Mouse (Mus musculus) liver, embryonic 14.5 days (tissue): Measurements from ENCODE around the gene Trim54. TPM values are rescaled to one million over a fixed set of nuclear protein-coding genes. Genes with fewer than 3 reads are reported as not detected.

Experiments
- ATAC-seq: fragments of 200-750 bp; cut with Nextera tagmentation; 2 replicates; pipeline ENCODE4 v1.8.0; 2017; ENCODE audit warnings: moderate number of reproducible peaks, mild to moderate bottlenecking, moderate library complexity; ENCODE audit not compliant: insufficient read depth
- DNase-seq, 3 experiments: peaks; one replicate each; pipeline ENCODE4 v3.0.0-alpha.2; 2012 to 2013; ENCODE audit warnings: low read depth in 3 of 3, low spot score in 3 of 3
- H3K27ac ChIP-seq: fragments of 300-500 bp; sonication (generic); 2 replicates; pipeline ENCODE4 v1.5.1; 2014; ENCODE audit warnings: moderate library complexity, mild to moderate bottlenecking, control low read depth, inconsistent platforms
- H3K27me3 ChIP-seq: fragments of 300-500 bp; sonication (generic); 2 replicates; pipeline ENCODE4 v1.6.1; 2014; ENCODE audit warnings: mild to moderate bottlenecking, low read length, moderate library complexity; ENCODE audit not compliant: control insufficient read depth, insufficient read depth
- H3K36me3 ChIP-seq: fragments of 300-500 bp; sonication (generic); replicated peaks from 2 replicates; pipeline ENCODE4 v1.6.1; 2014; ENCODE audit warnings: low read depth; ENCODE audit not compliant: control insufficient read depth, insufficient read depth
- H3K4me1 ChIP-seq, 2 experiments: fragments of 200-500 bp in 1 of 2; fragments of 300-500 bp in 1 of 2; sonication (generic) in 1 of 2; replicated peaks; 2 replicates each; pipeline ENCODE4 v1.6.1; 2012 to 2014; ENCODE audit warnings: antibody characterized with exemption in 1 of 2, inconsistent platforms in 1 of 2, low read length in 1 of 2; ENCODE audit not compliant: control insufficient read depth in 2 of 2, insufficient read depth in 2 of 2
- H3K4me2 ChIP-seq: fragments of 300-500 bp; sonication (generic); 2 replicates; pipeline ENCODE4 v1.6.1; 2014; ENCODE audit warnings: low read depth, mild to moderate bottlenecking, control low read depth, moderate library complexity
- H3K4me3 ChIP-seq, 2 experiments: fragments of 200-500 bp in 1 of 2; fragments of 300-500 bp in 1 of 2; sonication (generic) in 1 of 2; 2 replicates each; pipeline ENCODE4 v1.5.1; 2012 to 2014; ENCODE audit warnings: low read depth in 2 of 2, low read length in 2 of 2, mild to moderate bottlenecking in 2 of 2, control low read depth in 1 of 2, inconsistent platforms in 1 of 2, moderate library complexity in 1 of 2; ENCODE audit not compliant: insufficient read depth in 1 of 2
- H3K9ac ChIP-seq: fragments of 300-500 bp; sonication (generic); replicated peaks from 2 replicates; pipeline ENCODE4 v1.6.1; 2014; ENCODE audit warnings: mild to moderate bottlenecking, control low read depth, moderate library complexity
- H3K9me3 ChIP-seq: fragments of 300-500 bp; sonication (generic); 2 replicates; pipeline ENCODE4 v1.6.1; 2016; ENCODE audit warnings: low read length, mixed read lengths; ENCODE audit not compliant: control insufficient read depth
- CTCF ChIP-seq: IDR thresholded peaks from 2 replicates; pipeline ENCODE4 v1.5.1; 2016; ENCODE audit warnings: antibody characterized with exemption, low read depth, control low read depth
- EP300 ChIP-seq: IDR thresholded peaks from 2 replicates; pipeline ENCODE4 v1.6.1; 2016; ENCODE audit warnings: antibody characterized with exemption, low read depth
- WGBS: fragments of 180-500 bp; shearing (Covaris S2); extraction: QIAGEN DNeasy Blood & Tissue Kit; methylation state at CpG from one replicate; pipeline ENCODE4 v1.1.7; 2014; ENCODE audit not compliant: insufficient replicate concordance; 5-methylcytosine and 5-hydroxymethylcytosine counted together
- polyA plus RNA-seq, 2 experiments: library from polyadenylated mRNA; depleted of rRNA in 1 of 2; stranded (reverse) in 1 of 2; unstranded in 1 of 2; fragments of >200 nt; fragmentation: Nextera tagmentation in 1 of 2; extraction: Ambion mirVana in 1 of 2; gene quantifications; 2 replicates each; pipeline versions ENCODE4 v1.2.1 to v1.2.3; 2012 to 2014

The Trim54 gene
- polyA plus RNA-seq, 2 experiments = not detected

DNA sequence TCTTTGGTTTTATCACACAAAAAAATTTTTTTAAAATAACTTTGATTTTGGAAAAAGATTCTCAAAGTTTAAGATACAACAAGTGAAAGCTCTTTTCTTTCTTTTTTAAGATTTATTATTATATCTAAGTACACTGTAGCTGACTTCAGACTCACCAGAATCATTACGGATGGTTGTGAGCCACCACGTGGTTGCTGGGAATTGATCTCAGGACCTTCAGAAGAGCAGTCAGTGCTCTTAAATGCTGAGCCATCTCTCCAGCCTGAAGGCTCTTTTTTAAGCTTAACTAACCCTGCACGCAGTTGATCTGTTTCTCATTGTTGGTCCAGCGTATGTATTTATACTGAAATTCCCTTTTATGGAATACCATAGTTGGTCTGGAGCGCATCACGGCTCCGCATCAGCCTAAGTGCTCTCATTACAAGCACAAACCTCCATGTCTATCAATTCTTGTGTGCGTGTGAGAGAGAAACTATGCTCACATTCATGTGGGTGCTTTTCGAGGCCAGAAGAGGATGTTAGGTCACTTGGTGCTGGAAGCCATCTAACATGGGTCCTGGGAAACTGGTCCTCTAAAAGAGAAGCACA, 64.8 kb downstream of the Trim54 start:
- peaks cover 24 to 27% of the 10 kb centered on the region in 2 experiments for H3K4me1 ChIP-seq

DNA sequence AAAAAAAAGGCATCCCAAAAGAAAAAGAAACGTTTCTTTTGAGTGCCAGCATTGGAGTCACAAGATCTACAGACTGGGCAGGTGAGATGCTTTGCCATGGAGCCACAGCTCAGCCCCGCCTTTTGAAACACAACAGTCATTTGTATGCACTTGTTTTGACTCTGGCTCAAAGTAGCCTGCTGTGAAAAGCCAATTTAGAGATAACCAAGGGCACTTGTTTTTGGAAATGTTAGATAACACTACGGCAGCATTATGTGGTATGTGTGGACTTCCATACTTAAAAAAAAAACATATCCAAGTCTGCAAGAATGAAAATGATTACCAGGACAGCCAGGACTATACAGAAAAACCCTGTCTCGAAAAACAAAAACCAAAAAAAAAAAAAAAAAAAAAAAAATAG, 67.2 kb downstream of the Trim54 start:
- peak; percentile 50 for ATAC-seq
- WGBS = 15% methylated on average over 4 of the region's 4 CpGs
- peaks cover 21 to 23% of the 10 kb centered on the region in 2 experiments for H3K4me1 ChIP-seq

More for the DNA sequence above, 64.8 kb downstream of the Trim54 start:
- H3K4me3 ChIP-seq = no peak overlapping the region; a peak in 1 of 4 replicates
- no peak overlapping the region for H3K27ac ChIP-seq
- 82% methylated on average over 9 of the region's 9 CpGs for WGBS
- peaks cover 2% of the 10 kb centered on the region; the same call in 1 of the 2 replicates for H3K36me3 ChIP-seq
- ATAC-seq (no peak), DNase-seq (no peak)
- no peak for TF ChIP-seq CTCF
- no peak for TF ChIP-seq EP300
- no peak overlapping the region for H3K9ac ChIP-seq
- H3K9me3 ChIP-seq = no peaks in the 10 kb centered on the region
- no peaks in the 10 kb centered on the region for H3K27me3 ChIP-seq
- peak overlapping the region; percentile 89 for H3K4me2 ChIP-seq

More for the DNA sequence above, 67.2 kb downstream of the Trim54 start:
- TF ChIP-seq CTCF (no peak), EP300 (peak; percentile 74)
- peak overlapping the region; percentile 42 for H3K4me2 ChIP-seq
- H3K9me3 ChIP-seq = no peaks in the 10 kb centered on the region
- H3K27me3 ChIP-seq = no peaks in the 10 kb centered on the region
- H3K4me3 ChIP-seq = no peak overlapping the region
- H3K27ac ChIP-seq = peak overlapping the region; percentile 76
- peaks cover 18% of the 10 kb centered on the region for H3K36me3 ChIP-seq
- DNase-seq = peak; percentile 67 to 68 (median 67)
- peak overlapping the region; percentile 28; the same call in 1 of the 2 replicates for H3K9ac ChIP-seq

Other genes with a start within 250 kb of the Trim54 start
- 21.8 and 26.1 TPM in 2 replicates for gene Tmem214, start 248.7 kb upstream of the Trim54 start, polyA plus RNA-seq (2012; rRNA removed)
- gene Tmem214, start 248.7 kb upstream of the Trim54 start, polyA plus RNA-seq (2014; fragmentation: Nextera tagmentation; extraction: Ambion mirVana) = 25.0 and 25.8 TPM in 2 replicates
- gene Agbl5, start 228.0 kb upstream of the Trim54 start, polyA plus RNA-seq (2012; rRNA removed) = 5.0 and 6.0 TPM in 2 replicates
- gene Agbl5, start 228.0 kb upstream of the Trim54 start, polyA plus RNA-seq (2014; fragmentation: Nextera tagmentation; extraction: Ambion mirVana) = 4.8 and 5.1 TPM in 2 replicates
- gene Ost4, start 208.9 kb upstream of the Trim54 start, polyA plus RNA-seq (2012; rRNA removed) = 142 and 216 TPM in 2 replicates
- 412 and 420 TPM in 2 replicates for gene Ost4, start 208.9 kb upstream of the Trim54 start, polyA plus RNA-seq (2014; fragmentation: Nextera tagmentation; extraction: Ambion mirVana)
- 18.4 and 22.2 TPM in 2 replicates for gene Emilin1, start 203.3 kb upstream of the Trim54 start, polyA plus RNA-seq (2012; rRNA removed)
- gene Emilin1, start 203.3 kb upstream of the Trim54 start, polyA plus RNA-seq (2014; fragmentation: Nextera tagmentation; extraction: Ambion mirVana) = 21.3 and 23.2 TPM in 2 replicates
- gene Khk, start 195.3 kb upstream of the Trim54 start, polyA plus RNA-seq (2012; rRNA removed) = 30.3 and 31.1 TPM in 2 replicates
- gene Khk, start 195.3 kb upstream of the Trim54 start, polyA plus RNA-seq (2014; fragmentation: Nextera tagmentation; extraction: Ambion mirVana) = 38.8 and 40.8 TPM in 2 replicates
- gene Cgref1, start 171.1 kb upstream of the Trim54 start, polyA plus RNA-seq (2012; rRNA removed) = 2.9 and 4.2 TPM in 2 replicates
- 5.1 and 5.4 TPM in 2 replicates for gene Cgref1, start 171.1 kb upstream of the Trim54 start, polyA plus RNA-seq (2014; fragmentation: Nextera tagmentation; extraction: Ambion mirVana)
- 89.2 and 95.2 TPM in 2 replicates for gene Preb, start 156.4 kb upstream of the Trim54 start, polyA plus RNA-seq (2012; rRNA removed)
- gene Preb, start 156.4 kb upstream of the Trim54 start, polyA plus RNA-seq (2014; fragmentation: Nextera tagmentation; extraction: Ambion mirVana) = 53.8 and 59.6 TPM in 2 replicates
- gene Tcf23, start 148.1 kb upstream of the Trim54 start, polyA plus RNA-seq (2012; rRNA removed) = 0.01 TPM in 2 replicates
- gene Tcf23, start 148.1 kb upstream of the Trim54 start, polyA plus RNA-seq (2014; fragmentation: Nextera tagmentation; extraction: Ambion mirVana) = 0.09 TPM in 1 of 2 replicates, not detected in the other
- gene Atraid, start 68.4 kb upstream of the Trim54 start, polyA plus RNA-seq (2012; rRNA removed) = 28.8 and 31.0 TPM in 2 replicates
- 50.4 and 53.2 TPM in 2 replicates for gene Atraid, start 68.4 kb upstream of the Trim54 start, polyA plus RNA-seq (2014; fragmentation: Nextera tagmentation; extraction: Ambion mirVana)
- gene Slc5a6, start 67.8 kb upstream of the Trim54 start, polyA plus RNA-seq (2012; rRNA removed) = 4.2 and 5.2 TPM in 2 replicates
- 2.2 and 2.3 TPM in 2 replicates for gene Slc5a6, start 67.8 kb upstream of the Trim54 start, polyA plus RNA-seq (2014; fragmentation: Nextera tagmentation; extraction: Ambion mirVana)
- gene Cad, start 61.9 kb upstream of the Trim54 start, polyA plus RNA-seq (2012; rRNA removed) = 18.2 and 20.4 TPM in 2 replicates
- gene Cad, start 61.9 kb upstream of the Trim54 start, polyA plus RNA-seq (2014; fragmentation: Nextera tagmentation; extraction: Ambion mirVana) = 14.0 and 15.8 TPM in 2 replicates
- not detected in 2 replicates for gene Dnajc5g, start 10.4 kb upstream of the Trim54 start, polyA plus RNA-seq (2012; rRNA removed)
- not detected in 2 replicates for gene Dnajc5g, start 10.4 kb upstream of the Trim54 start, polyA plus RNA-seq (2014; fragmentation: Nextera tagmentation; extraction: Ambion mirVana)
- 0.26 and 0.40 TPM in 2 replicates for gene Slc30a3, start 8.5 kb upstream of the Trim54 start, polyA plus RNA-seq (2012; rRNA removed)
- gene Slc30a3, start 8.5 kb upstream of the Trim54 start, polyA plus RNA-seq (2014; fragmentation: Nextera tagmentation; extraction: Ambion mirVana) = 0.14 and 0.41 TPM in 2 replicates
- gene Ucn, start 22.1 kb downstream of the Trim54 start, polyA plus RNA-seq (2012; rRNA removed) = not detected in 2 replicates
- gene Ucn, start 22.1 kb downstream of the Trim54 start, polyA plus RNA-seq (2014; fragmentation: Nextera tagmentation; extraction: Ambion mirVana) = not detected in 2 replicates
- gene Mpv17, start 37.5 kb downstream of the Trim54 start, polyA plus RNA-seq (2012; rRNA removed) = 16.9 and 18.9 TPM in 2 replicates
- 14.2 and 16.0 TPM in 2 replicates for gene Mpv17, start 37.5 kb downstream of the Trim54 start, polyA plus RNA-seq (2014; fragmentation: Nextera tagmentation; extraction: Ambion mirVana)
- 0.90 and 0.92 TPM in 2 replicates for gene Gm29609, start 63.2 kb downstream of the Trim54 start, polyA plus RNA-seq (2012; rRNA removed)
- 0.66 and 0.77 TPM in 2 replicates for gene Gm29609, start 63.2 kb downstream of the Trim54 start, polyA plus RNA-seq (2014; fragmentation: Nextera tagmentation; extraction: Ambion mirVana)
- 31.2 and 31.3 TPM in 2 replicates for gene Gtf3c2, start 63.4 kb downstream of the Trim54 start, polyA plus RNA-seq (2012; rRNA removed)
- 22.8 and 25.3 TPM in 2 replicates for gene Gtf3c2, start 63.4 kb downstream of the Trim54 start, polyA plus RNA-seq (2014; fragmentation: Nextera tagmentation; extraction: Ambion mirVana)
- gene Snx17, start 76.5 kb downstream of the Trim54 start, polyA plus RNA-seq (2012; rRNA removed) = 20.7 and 23.7 TPM in 2 replicates
- 36.4 and 37.6 TPM in 2 replicates for gene Snx17, start 76.5 kb downstream of the Trim54 start, polyA plus RNA-seq (2014; fragmentation: Nextera tagmentation; extraction: Ambion mirVana)
- gene Eif2b4, start 76.7 kb downstream of the Trim54 start, polyA plus RNA-seq (2012; rRNA removed) = 20.9 and 29.9 TPM in 2 replicates
- gene Eif2b4, start 76.7 kb downstream of the Trim54 start, polyA plus RNA-seq (2014; fragmentation: Nextera tagmentation; extraction: Ambion mirVana) = 43.6 and 46.1 TPM in 2 replicates
- 8.5 and 8.8 TPM in 2 replicates for gene Zfp513, start 85.6 kb downstream of the Trim54 start, polyA plus RNA-seq (2012; rRNA removed)
- gene Zfp513, start 85.6 kb downstream of the Trim54 start, polyA plus RNA-seq (2014; fragmentation: Nextera tagmentation; extraction: Ambion mirVana) = 0.80 and 1.2 TPM in 2 replicates
- gene Ppm1g, start 104.0 kb downstream of the Trim54 start, polyA plus RNA-seq (2012; rRNA removed) = 76.0 and 115 TPM in 2 replicates
- 98.9 and 113 TPM in 2 replicates for gene Ppm1g, start 104.0 kb downstream of the Trim54 start, polyA plus RNA-seq (2014; fragmentation: Nextera tagmentation; extraction: Ambion mirVana)
- 27.9 and 30.8 TPM in 2 replicates for gene Nrbp1, start 124.2 kb downstream of the Trim54 start, polyA plus RNA-seq (2012; rRNA removed)
- gene Nrbp1, start 124.2 kb downstream of the Trim54 start, polyA plus RNA-seq (2014; fragmentation: Nextera tagmentation; extraction: Ambion mirVana) = 39.4 and 43.4 TPM in 2 replicates
- gene Gm9970, start 124.5 kb downstream of the Trim54 start, polyA plus RNA-seq (2012; rRNA removed) = 0.07 TPM in 1 of 2 replicates, not detected in the other
- gene Gm9970, start 124.5 kb downstream of the Trim54 start, polyA plus RNA-seq (2014; fragmentation: Nextera tagmentation; extraction: Ambion mirVana) = 0.19 TPM in 1 of 2 replicates, not detected in the other
- 5.3 and 6.8 TPM in 2 replicates for gene Krtcap3, start 135.0 kb downstream of the Trim54 start, polyA plus RNA-seq (2012; rRNA removed)
- gene Krtcap3, start 135.0 kb downstream of the Trim54 start, polyA plus RNA-seq (2014; fragmentation: Nextera tagmentation; extraction: Ambion mirVana) = 3.5 and 3.9 TPM in 2 replicates
- gene Ift172, start 174.4 kb downstream of the Trim54 start, polyA plus RNA-seq (2012; rRNA removed) = 3.6 and 3.7 TPM in 2 replicates
- 3.1 and 3.3 TPM in 2 replicates for gene Ift172, start 174.4 kb downstream of the Trim54 start, polyA plus RNA-seq (2014; fragmentation: Nextera tagmentation; extraction: Ambion mirVana)
- 4.7 and 5.6 TPM in 2 replicates for gene Fndc4, start 179.4 kb downstream of the Trim54 start, polyA plus RNA-seq (2012; rRNA removed)
- gene Fndc4, start 179.4 kb downstream of the Trim54 start, polyA plus RNA-seq (2014; fragmentation: Nextera tagmentation; extraction: Ambion mirVana) = 3.3 and 3.7 TPM in 2 replicates
- gene Gckr, start 180.7 kb downstream of the Trim54 start, polyA plus RNA-seq (2012; rRNA removed) = 16.3 and 16.4 TPM in 2 replicates
- 13.3 and 16.0 TPM in 2 replicates for gene Gckr, start 180.7 kb downstream of the Trim54 start, polyA plus RNA-seq (2014; fragmentation: Nextera tagmentation; extraction: Ambion mirVana)